12 mouse cellular contexts compared by ENCODE assay signal in genomic region chr8:107085358-107085757, GRCm38 (mm10). TPM values are rescaled to one million over a fixed set of nuclear protein-coding genes. Genes with fewer than 3 reads are reported as not detected.
DNase-seq lines count a peak whose midpoint lies in the region; ATAC-seq and TF ChIP-seq lines count a peak whose summit lies in the region.
"Had no signal": no experiment of that assay in that cellular context is flagged by ENCODE, and none has a peak within 500 bp of the region (broad histone marks: within the 10 kb centered on the region; RNA-seq: fewer than 3 reads in every experiment).

No protein-coding gene starts in this region.

- no peak for DNase-seq in cerebellum, adult 2 months
- DNase-seq in cerebellum, adult 8-10 months, result no peak
- no peak for DNase-seq in lung, postnatal 0 days (ENCODE audit: low spot score)
- DNase-seq in lung, postnatal 25 days (ENCODE audit: low spot score), result no peak
- peak; percentile 69 for DNase-seq in WW6 (ENCODE audit: low read depth, low spot score)
- DNase-seq in thymus, postnatal 0 days (ENCODE audit: low spot score), result peak; percentile 24
- no peak for DNase-seq in embryo, embryonic 10 days (ENCODE audit: low spot score)

- WGBS in cerebellum, adult 2 months, result 96% methylated on average over 17 of the region's 17 CpGs
- 98% methylated on average over 17 of the region's 17 CpGs for WGBS in lung, postnatal 0 days
- 97% methylated on average over 17 of the region's 17 CpGs for WGBS in forebrain, embryonic 16.5 days

- ATAC-seq in lung, postnatal 0 days, result no peak
- no peak for ATAC-seq in forebrain, embryonic 16.5 days

- no peak overlapping the region for H3K4me3 ChIP-seq in cerebellum, adult 2 months (replicated peaks; ENCODE audit: insufficient read depth, low read depth, low read length)
- no peak overlapping the region for H3K4me3 ChIP-seq in lung, postnatal 0 days (ENCODE audit: low read depth, low read length)
- H3K4me3 ChIP-seq in forebrain, embryonic 16.5 days (replicated peaks; ENCODE audit: low read length), result no peak overlapping the region
- H3K4me3 ChIP-seq: embryonic facial prominence, embryonic 10.5 days had no signal

- H3K27me3 ChIP-seq in cerebellum, adult 2 months (ENCODE audit: control insufficient read depth, insufficient read depth, low read length), result no peaks in the 10 kb centered on the region
- H3K27me3 ChIP-seq in lung, postnatal 0 days (replicated peaks; ENCODE audit: insufficient read depth, low read length), result no peaks in the 10 kb centered on the region
- no peaks in the 10 kb centered on the region for H3K27me3 ChIP-seq in forebrain, embryonic 16.5 days (replicated peaks; ENCODE audit: control insufficient read depth, insufficient read depth, low read length)

- peaks cover 7% of the 10 kb centered on the region; the same call in 1 of the 2 replicates for H3K36me3 ChIP-seq in lung, postnatal 0 days (ENCODE audit: insufficient read depth, low read length)
- H3K36me3 ChIP-seq in forebrain, embryonic 16.5 days (ENCODE audit: control insufficient read depth, insufficient read depth), result peaks cover 29% of the 10 kb centered on the region

- no peak for TF ChIP-seq POLR2A in cerebellum, adult 2 months (IDR thresholded peaks at IDR 0.05; ENCODE audit: borderline replicate concordance, insufficient read depth, low read length)

- no peaks in the 10 kb centered on the region for H3K4me1 ChIP-seq in cerebellum, adult 2 months (ENCODE audit: control insufficient read depth, insufficient read depth, low read length)
- no peaks in the 10 kb centered on the region for H3K4me1 ChIP-seq in lung, postnatal 0 days (ENCODE audit: insufficient read depth, low read depth, low read length)
- H3K4me1 ChIP-seq in forebrain, embryonic 16.5 days (replicated peaks; ENCODE audit: control insufficient read depth, insufficient read depth, low read length), result no peaks in the 10 kb centered on the region
- H3K4me1 ChIP-seq: embryonic facial prominence, embryonic 10.5 days had no signal

- H3K4me2 ChIP-seq in lung, postnatal 0 days (replicated peaks; ENCODE audit: low read depth, low read length), result no peak overlapping the region
- H3K4me2 ChIP-seq in forebrain, embryonic 16.5 days (ENCODE audit: low read length), result no peak overlapping the region

- TF ChIP-seq CTCF in cerebellum, adult 2 months (IDR thresholded peaks at IDR 0.05; ENCODE audit: borderline replicate concordance, insufficient read depth, low read depth, low read length), result peak; percentile 30; the same call in 1 of the 2 replicates
- TF ChIP-seq CTCF in lung, postnatal 0 days (IDR thresholded peaks at IDR 0.05), result peak; percentile 49

- no peaks in the 10 kb centered on the region for H3K9me3 ChIP-seq in lung, postnatal 0 days (ENCODE audit: low read length)
- H3K9me3 ChIP-seq in forebrain, embryonic 16.5 days (ENCODE audit: control insufficient read depth, low read length), result no peaks in the 10 kb centered on the region

- TF ChIP-seq EP300 in lung, postnatal 0 days (IDR thresholded peaks at IDR 0.05), result no peak

- no peak overlapping the region for H3K27ac ChIP-seq in cerebellum, adult 2 months (ENCODE audit: insufficient read depth, low read length)
- no peak overlapping the region for H3K27ac ChIP-seq in lung, postnatal 0 days (ENCODE audit: low read length)
- no peak overlapping the region for H3K27ac ChIP-seq in forebrain, embryonic 16.5 days (ENCODE audit: low read length)
- H3K27ac ChIP-seq: embryonic facial prominence, embryonic 10.5 days had no signal

- no peak overlapping the region for H3K9ac ChIP-seq in lung, postnatal 0 days (replicated peaks; ENCODE audit: low read depth)
- no peak overlapping the region for H3K9ac ChIP-seq in forebrain, embryonic 16.5 days (replicated peaks; ENCODE audit: low read depth, low read length)

RNA-seq across cellular contexts. Expression of gene Terf2, which starts 11.0 kb away (rescaled TPM):
- 31.7 and 33.3 TPM in 2 replicates for polyA plus RNA-seq in cerebellum, adult 2 months (2012; rRNA removed)
- 13.1 and 13.2 TPM in 2 replicates for polyA plus RNA-seq in lung, postnatal 0 days (2015; fragmentation: Nextera tagmentation; extraction: Ambion mirVana)
- polyA plus RNA-seq in thymus, postnatal 0 days (2015; fragmentation: Nextera tagmentation; extraction: Ambion mirVana), result 21.6 and 26.1 TPM in 2 replicates
- polyA plus RNA-seq in forebrain, embryonic 16.5 days (2015; fragmentation: Nextera tagmentation; extraction: Ambion mirVana), result 21.9 and 22.1 TPM in 2 replicates

RNA-seq across cellular contexts. Expression of gene Tmed6, which starts 19.9 kb away (rescaled TPM):
- polyA plus RNA-seq in cerebellum, adult 2 months (2012; rRNA removed), result not detected in 2 replicates
- polyA plus RNA-seq in lung, postnatal 0 days (2015; fragmentation: Nextera tagmentation; extraction: Ambion mirVana), result 2.3 and 2.4 TPM in 2 replicates
- 0.35 and 0.48 TPM in 2 replicates for polyA plus RNA-seq in thymus, postnatal 0 days (2015; fragmentation: Nextera tagmentation; extraction: Ambion mirVana)
- not detected in 2 replicates for polyA plus RNA-seq in forebrain, embryonic 16.5 days (2015; fragmentation: Nextera tagmentation; extraction: Ambion mirVana)
- polyA plus RNA-seq: embryonic facial prominence, embryonic 10.5 days; frontal cortex, adult 2 months; heart, embryonic 16.5 days; limb, embryonic 11.5 days had no signal

RNA-seq across cellular contexts. Expression of gene Nip7, which starts 28.7 kb away (rescaled TPM):
- polyA plus RNA-seq in cerebellum, adult 2 months (2012; rRNA removed), result 44.6 and 51.0 TPM in 2 replicates
- 33.5 and 37.3 TPM in 2 replicates for polyA plus RNA-seq in lung, postnatal 0 days (2015; fragmentation: Nextera tagmentation; extraction: Ambion mirVana)
- 86.6 and 102 TPM in 2 replicates for polyA plus RNA-seq in thymus, postnatal 0 days (2015; fragmentation: Nextera tagmentation; extraction: Ambion mirVana)
- 76.7 and 80.5 TPM in 2 replicates for polyA plus RNA-seq in forebrain, embryonic 16.5 days (2015; fragmentation: Nextera tagmentation; extraction: Ambion mirVana)

RNA-seq across cellular contexts. Expression of gene Cog8, which starts 28.9 kb away (rescaled TPM):
- polyA plus RNA-seq in cerebellum, adult 2 months (2012; rRNA removed), result 47.1 and 48.9 TPM in 2 replicates
- polyA plus RNA-seq in lung, postnatal 0 days (2015; fragmentation: Nextera tagmentation; extraction: Ambion mirVana), result 24.3 and 25.9 TPM in 2 replicates
- 38.4 and 40.9 TPM in 2 replicates for polyA plus RNA-seq in thymus, postnatal 0 days (2015; fragmentation: Nextera tagmentation; extraction: Ambion mirVana)
- 39.1 and 39.3 TPM in 2 replicates for polyA plus RNA-seq in forebrain, embryonic 16.5 days (2015; fragmentation: Nextera tagmentation; extraction: Ambion mirVana)

RNA-seq across cellular contexts. Expression of gene Pdf, which starts 36.9 kb away (rescaled TPM):
- polyA plus RNA-seq in cerebellum, adult 2 months (2012; rRNA removed), result 34.0 and 34.2 TPM in 2 replicates
- polyA plus RNA-seq in lung, postnatal 0 days (2015; fragmentation: Nextera tagmentation; extraction: Ambion mirVana), result 26.7 and 27.3 TPM in 2 replicates
- polyA plus RNA-seq in thymus, postnatal 0 days (2015; fragmentation: Nextera tagmentation; extraction: Ambion mirVana), result 28.3 and 29.4 TPM in 2 replicates
- 37.1 and 38.4 TPM in 2 replicates for polyA plus RNA-seq in forebrain, embryonic 16.5 days (2015; fragmentation: Nextera tagmentation; extraction: Ambion mirVana)

Comparison
In these comparisons a context has a peak if more than half of its experiments do, and no peak if none do; other contexts are left out.
1. DNase-seq: peak in WW6 (single experiment) and thymus, postnatal 0 days (single experiment); none in cerebellum, adult 2 months (0 of 2), cerebellum, adult 8-10 months (single experiment), lung, postnatal 0 days (single experiment), lung, postnatal 25 days (single experiment) and embryo, embryonic 10 days (single experiment).